Mouse (Mus musculus) T-cell, adult 2 months (primary cell): ENCODE results near the gene Rxfp3.

ENCODE experiments used
- DNase-seq: peaks from one replicate; pipeline ENCODE4 v3.0.0; 2022; ENCODE audit warnings: low spot score

The Rxfp3 gene

GRCm38 (mm10) chr15:11037711-11038110, at the start of gene Rxfp3:
TSS of gene Rxfp3 (minus strand) at chr15:11037991.
- DNase-seq = no peak

- DNase-seq = no peak
Observed at GRCm38 (mm10) chr15:11084993-11085365, 47.2 kb upstream of the Rxfp3 start.

- DNase-seq = no peak
Observed at GRCm38 (mm10) chr15:11084241-11084992, 46.6 kb upstream of the Rxfp3 start.

DNA sequence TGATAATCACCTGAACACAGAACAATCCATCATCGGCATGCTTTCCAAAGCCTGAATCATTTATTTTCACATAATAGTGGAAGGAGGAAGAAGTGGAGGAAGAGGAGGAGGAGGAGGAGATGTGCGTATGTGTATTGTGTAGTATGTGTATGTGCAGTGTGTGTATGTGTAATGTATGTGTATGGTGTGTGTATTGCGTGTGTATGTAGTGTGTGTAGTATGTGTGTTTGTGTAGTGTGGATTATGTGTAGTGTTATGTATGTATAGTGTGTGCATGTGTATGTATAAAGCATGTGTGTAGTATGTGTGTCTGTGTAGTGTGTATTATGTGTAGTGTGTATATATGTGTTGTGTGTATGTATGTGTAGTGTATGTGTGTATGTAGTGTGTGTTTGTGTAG, 45.9 kb upstream of the Rxfp3 start:
- no peak for DNase-seq

- no peak for DNase-seq
Observed at GRCm38 (mm10) chr15:11082961-11083569, 45.3 kb upstream of the Rxfp3 start.

GRCm38 (mm10) chr15:11075726-11076361, 38.1 kb upstream of the Rxfp3 start:
- DNase-seq = no peak

GRCm38 (mm10) chr15:11067891-11068290, 30.1 kb upstream of the Rxfp3 start:
- DNase-seq = no peak

- no peak for DNase-seq
Observed at GRCm38 (mm10) chr15:11066299-11066698, 28.5 kb upstream of the Rxfp3 start.

DNA sequence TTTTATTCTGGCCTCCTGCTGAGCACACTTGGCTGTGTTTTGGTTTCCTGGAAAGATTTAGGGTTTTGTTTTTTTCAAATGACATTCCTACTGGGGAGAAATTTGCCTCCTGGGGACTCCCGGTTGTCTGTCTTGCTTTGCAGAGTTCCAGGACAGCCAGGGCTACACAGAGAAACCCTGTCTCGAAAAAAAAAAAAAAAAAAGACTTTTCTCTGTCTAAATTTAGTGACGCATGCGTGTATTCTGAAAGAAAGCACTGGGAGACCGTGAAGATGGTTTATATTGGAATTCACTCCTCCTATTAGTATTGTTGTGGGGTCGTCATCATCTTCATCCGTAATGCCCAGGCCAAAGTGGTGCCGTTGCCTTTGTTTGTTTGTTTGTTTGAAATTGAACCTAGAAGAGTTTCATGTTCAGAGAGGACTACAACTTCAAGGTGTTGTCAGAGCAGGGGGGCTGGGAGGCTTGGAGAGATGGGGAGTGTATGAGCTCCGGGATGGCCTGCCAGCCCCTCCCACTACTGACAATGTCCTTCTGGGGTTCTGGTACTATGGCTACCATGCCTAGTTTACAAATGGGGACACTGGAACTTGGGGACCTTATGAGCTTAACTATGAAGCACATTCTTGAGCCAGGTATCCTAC, 27.9 kb upstream of the Rxfp3 start:
- no peak for DNase-seq

DNA sequence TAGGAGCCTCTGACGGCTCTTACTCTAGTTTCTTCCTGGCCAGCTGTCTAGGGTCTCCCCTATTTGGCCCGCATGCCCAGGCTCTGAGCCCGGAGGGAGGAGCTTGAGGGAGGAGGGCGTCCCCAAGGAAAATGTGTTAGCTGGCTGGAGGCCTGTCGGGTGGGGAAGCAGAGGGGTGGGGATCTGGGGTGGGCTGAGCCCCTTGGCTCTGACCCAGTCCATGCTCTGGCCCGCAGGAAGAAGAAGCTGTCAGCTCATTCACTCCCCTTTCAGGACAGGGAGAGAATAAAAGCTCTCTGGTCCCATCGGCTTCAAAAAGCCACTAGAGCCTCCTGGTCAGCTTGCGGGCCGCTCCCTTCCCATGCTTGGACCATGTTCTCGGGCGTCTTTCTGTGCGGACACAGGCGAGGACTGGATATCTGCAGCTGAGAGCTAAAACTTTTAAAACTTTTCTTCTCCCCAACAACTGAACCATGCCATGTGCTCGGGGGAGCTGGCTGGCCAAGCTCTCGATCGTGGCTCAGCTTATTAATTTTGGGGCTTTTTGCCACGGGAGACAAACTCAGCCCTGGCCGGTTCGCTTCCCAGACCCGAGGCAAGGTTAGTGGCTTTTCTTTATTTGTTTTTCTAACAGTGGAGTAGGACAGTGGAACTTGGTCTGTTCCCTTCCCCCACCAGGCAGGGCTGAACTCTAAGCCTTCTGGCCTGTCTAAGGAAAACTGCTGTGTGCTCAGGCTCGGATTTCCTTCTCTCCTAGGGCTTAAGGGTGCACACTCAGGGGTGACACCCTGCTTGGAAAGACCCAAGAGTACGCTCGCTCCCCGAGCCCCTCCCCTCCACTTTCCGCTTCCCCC, 27.0 kb upstream of the Rxfp3 start, which contains the start of gene Adamts12:
Adamts12 (plus strand) TSS at position 233 of the 854 bp plus-strand sequence.
- no peak for DNase-seq

- no peak for DNase-seq
Observed at GRCm38 (mm10) chr15:11064160-11064557, 26.4 kb upstream of the Rxfp3 start.

DNA sequence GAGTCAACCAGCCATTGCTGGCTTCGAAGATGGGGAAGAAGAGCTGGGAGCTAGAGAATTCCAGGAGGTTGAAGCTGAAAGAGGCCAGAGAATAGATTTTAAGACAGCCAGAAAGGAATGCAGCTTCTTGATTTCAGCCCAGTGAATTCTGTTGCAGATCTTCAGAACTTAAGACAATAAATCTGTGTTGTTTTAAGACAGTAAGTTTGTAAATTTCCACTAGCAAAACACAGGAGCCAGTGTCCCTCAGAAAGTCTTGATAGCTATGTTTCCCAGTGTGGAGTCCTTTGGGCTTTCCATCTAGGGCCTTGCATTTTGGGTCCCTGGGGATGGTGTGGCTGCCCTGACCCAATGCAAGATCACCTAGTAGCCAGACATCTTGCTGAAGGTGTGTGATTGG, 25.1 kb upstream of the Rxfp3 start:
- no peak for DNase-seq

DNA sequence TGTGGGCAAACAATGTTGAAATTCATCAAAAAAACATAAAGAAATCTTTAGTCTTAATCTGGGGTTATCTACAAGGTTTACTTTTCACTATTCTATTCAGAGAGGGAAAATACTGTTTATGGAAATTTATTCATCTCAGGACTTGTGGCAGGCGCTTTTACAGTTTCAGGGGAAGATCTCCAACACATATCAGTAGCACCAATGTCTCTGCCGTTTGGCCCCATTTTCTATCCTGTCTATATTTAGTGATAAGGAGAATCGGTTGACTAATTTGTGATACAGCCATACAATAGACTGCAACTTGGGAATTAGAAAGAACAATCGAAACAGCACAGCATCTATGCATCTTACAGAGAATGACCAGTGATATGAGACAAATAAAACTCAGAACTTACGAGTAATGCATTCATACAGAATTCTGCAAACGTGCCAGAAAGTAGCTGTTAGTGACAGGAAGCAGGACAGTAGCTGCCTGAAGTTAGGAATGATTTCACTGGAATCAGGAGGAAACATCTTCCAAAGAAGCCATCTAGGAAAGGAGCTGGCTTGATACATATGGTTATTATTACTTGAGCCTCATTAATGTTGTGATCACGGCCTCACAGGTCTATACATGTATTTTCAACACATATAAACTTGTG, 16.8 kb upstream of the Rxfp3 start:
- DNase-seq = no peak

GRCm38 (mm10) chr15:11053678-11054439, 16.1 kb upstream of the Rxfp3 start:
- no peak for DNase-seq

- DNase-seq = no peak
Observed at GRCm38 (mm10) chr15:11042828-11043227, 5.0 kb upstream of the Rxfp3 start.

DNA sequence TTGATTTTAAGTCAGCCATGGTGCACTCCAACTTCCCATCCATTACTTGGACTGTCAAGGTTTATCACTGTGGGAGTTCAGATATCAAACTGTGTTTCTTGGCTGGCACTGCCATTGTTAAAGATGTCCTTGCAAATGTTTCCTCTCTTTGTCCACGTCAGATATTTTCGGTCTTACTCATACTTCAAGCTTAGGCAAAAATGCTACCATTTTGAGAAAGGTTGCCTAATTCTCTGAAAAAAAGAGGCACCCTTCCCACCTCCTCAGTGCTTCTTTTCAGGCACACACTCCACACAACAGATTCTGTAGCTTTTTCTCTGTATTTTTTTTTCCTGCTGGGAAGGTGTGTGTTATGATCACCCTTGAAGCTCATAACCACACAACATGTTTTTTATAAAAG, 3.4 kb upstream of the Rxfp3 start:
- DNase-seq = no peak

GRCm38 (mm10) chr15:11040067-11040466, 2.3 kb upstream of the Rxfp3 start:
- DNase-seq = no peak

DNA sequence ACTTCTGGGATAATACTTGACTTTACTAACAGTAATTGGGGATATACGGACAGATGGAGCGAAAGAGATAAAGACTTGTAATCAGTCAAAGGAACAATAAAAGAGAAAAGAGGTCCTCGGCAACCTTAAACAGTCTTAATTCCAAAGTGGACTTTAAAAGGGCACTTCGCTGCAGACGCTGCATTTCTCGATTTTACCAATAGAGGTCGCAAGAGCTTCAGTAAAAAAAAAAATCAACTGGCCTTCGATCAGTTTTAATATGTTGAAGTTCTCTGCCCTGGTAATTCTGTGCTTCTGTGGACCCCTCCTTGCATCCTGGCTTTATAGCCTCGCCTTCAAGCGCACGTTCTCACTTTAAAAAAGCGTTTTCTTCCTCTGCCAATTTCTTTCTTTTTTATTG, 685 bp upstream of the Rxfp3 start:
- DNase-seq = no peak

GRCm38 (mm10) chr15:11037376-11037695, 455 bp downstream of the Rxfp3 start:
- no peak for DNase-seq

DNA sequence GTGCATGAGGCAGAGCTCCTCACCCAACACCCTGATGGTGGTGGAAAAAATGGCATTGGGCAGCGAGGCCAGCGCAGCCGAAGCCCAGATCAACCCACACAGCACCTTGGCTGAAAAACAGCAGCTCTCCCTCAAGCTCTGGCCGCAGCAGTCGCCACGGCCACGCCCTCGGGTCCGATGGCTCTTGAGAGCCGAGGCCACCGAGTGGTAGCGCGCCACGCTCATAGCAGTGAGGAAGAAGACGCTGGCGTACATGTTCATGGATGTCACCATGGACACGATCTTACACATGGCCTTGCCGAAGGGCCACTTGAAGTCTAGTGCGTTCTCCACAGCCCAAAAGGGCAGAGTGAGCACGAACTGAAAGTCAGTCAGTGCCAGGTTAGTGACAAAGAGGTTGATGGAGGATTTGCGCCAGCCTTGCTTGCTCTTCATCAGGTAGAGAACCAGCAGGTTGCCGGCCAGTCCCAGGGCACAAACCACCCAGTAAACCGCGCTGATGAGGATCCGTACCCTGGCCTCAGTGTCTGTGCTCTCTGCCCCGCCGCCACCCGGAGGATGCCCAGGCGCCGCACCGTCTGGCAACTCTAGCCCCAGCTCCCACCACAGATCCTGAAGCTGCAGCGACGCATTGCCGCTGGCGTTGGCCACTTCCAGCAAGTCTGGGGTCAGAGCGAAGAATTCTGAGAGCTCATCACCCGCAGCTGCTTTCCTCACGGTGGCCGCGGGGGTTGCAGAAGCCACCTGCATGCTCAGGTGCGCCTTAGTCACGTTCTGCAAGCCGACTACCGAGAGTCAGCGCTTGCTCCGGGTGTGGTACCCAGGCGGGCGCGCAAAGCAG, 1.0 kb downstream of the Rxfp3 start:
- DNase-seq = no peak
